Mouse (Mus musculus) spleen, adult 2 months (tissue): ENCODE results near the gene Pspc1.

Experiments
- CTCF ChIP-seq: fragments of 200-500 bp; IDR thresholded peaks from 2 replicates; pipeline ENCODE4 v1.5.1; 2011; ENCODE audit warnings: mild to moderate bottlenecking, inconsistent platforms; ENCODE audit not compliant: insufficient read depth, insufficient read length, insufficient replicate concordance; ENCODE audit errors: extremely low read depth
- POLR2A ChIP-seq: fragments of 200-500 bp; IDR thresholded peaks from 2 replicates; pipeline ENCODE4 v1.6.1; 2011; ENCODE audit warnings: low read depth, low read length, inconsistent platforms

GRCm38 (mm10) chr14:56775416-56775815, 2.7 kb downstream of the Pspc1 start:
- TF ChIP-seq CTCF (no peak), POLR2A (no peak)
